14 mouse cellular contexts compared by ENCODE assay signal in the genomic region with DNA sequence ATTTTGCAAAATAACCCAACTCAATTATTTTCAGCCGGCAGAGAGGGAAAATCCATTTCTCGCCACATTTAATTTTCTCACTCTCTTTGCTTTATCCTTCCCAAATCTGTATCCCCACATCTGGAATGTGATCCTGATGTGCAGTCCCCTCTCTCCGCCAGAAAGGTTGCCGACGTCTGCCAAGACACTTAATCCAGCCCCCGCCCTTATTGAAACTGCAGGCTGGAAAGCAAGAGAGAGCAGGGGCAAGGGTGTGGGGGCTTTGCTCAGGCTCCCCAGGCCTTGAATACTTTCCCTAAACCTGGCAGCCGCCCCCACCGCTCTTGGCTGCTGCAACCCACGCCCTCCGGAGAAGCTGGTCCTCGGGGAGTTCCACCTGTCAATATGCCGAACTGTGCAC.
"Had no signal": no experiment of that assay in that cellular context is flagged by ENCODE, and none has a peak within 500 bp of the region (broad histone marks: within the 10 kb centered on the region; RNA-seq: fewer than 3 reads in every experiment).

No protein-coding gene starts in this region.

- H3K4me1 ChIP-seq: liver, embryonic 13.5 days had no signal

- ATAC-seq: liver, postnatal 0 days; midbrain, embryonic 13.5 days had no signal

- H3K4me3 ChIP-seq: limb, embryonic 12.5 days; liver, embryonic 13.5 days; lung, embryonic 15.5 days; midbrain, embryonic 13.5 days; myocyte; neural tube, embryonic 15.5 days had no signal

- DNase-seq: kidney, adult 8-10 months; kidney, postnatal 25 days; layer of hippocampus, postnatal 36 days; liver, embryonic 13.5 days; liver, postnatal 0 days; lung, postnatal 14 days; right cerebral cortex, adult 18-20 months; thymus, postnatal 36 days had no signal

- H3K9me3 ChIP-seq: liver, embryonic 13.5 days; lung, embryonic 15.5 days; midbrain, embryonic 13.5 days; neural tube, embryonic 15.5 days had no signal

- H3K27me3 ChIP-seq: liver, embryonic 13.5 days; lung, embryonic 15.5 days; midbrain, embryonic 13.5 days; neural tube, embryonic 15.5 days had no signal

- H3K4me2 ChIP-seq: limb, embryonic 12.5 days; liver, embryonic 13.5 days; lung, embryonic 15.5 days; midbrain, embryonic 13.5 days; neural tube, embryonic 15.5 days had no signal

- H3K9ac ChIP-seq: limb, embryonic 12.5 days; liver, embryonic 13.5 days; liver, postnatal 0 days; lung, embryonic 15.5 days; midbrain, embryonic 13.5 days; neural tube, embryonic 15.5 days had no signal

- H3K27ac ChIP-seq: limb, embryonic 12.5 days; liver, embryonic 13.5 days; lung, embryonic 15.5 days; macrophage; midbrain, embryonic 13.5 days; neural tube, embryonic 15.5 days had no signal

- H3K36me3 ChIP-seq: limb, embryonic 12.5 days; liver, embryonic 13.5 days; lung, embryonic 15.5 days; midbrain, embryonic 13.5 days; neural tube, embryonic 15.5 days had no signal
